Mouse (Mus musculus) lung, adult 2 months (tissue): Measurements from ENCODE around the gene Hinfp. TPM values are rescaled to one million over a fixed set of nuclear protein-coding genes. Genes with fewer than 3 reads are reported as not detected.
"Not testable (repeated sequence)": the region's sequence is repeated elsewhere in the genome, so short reads cannot be mapped to it uniquely, and the experiment has no call there.

Experiments
- DNase-seq: peaks from one replicate; pipeline ENCODE4 v3.0.0; 2022
- H3K4me1 ChIP-seq: fragments of 200-500 bp; 2 replicates; pipeline ENCODE4 v1.6.1; 2011; ENCODE audit warnings: low read length; ENCODE audit not compliant: control insufficient read depth, insufficient read depth
- H3K4me3 ChIP-seq: fragments of 200-500 bp; replicated peaks from 2 replicates; pipeline ENCODE3; 2011; ENCODE audit warnings: low read depth, mild to moderate bottlenecking, control low read depth, low read length; ENCODE audit errors: extremely low read depth
- CTCF ChIP-seq: fragments of 200-500 bp; IDR thresholded peaks from 2 replicates; pipeline ENCODE4 v1.5.1; 2011; ENCODE audit warnings: mild to moderate bottlenecking, low read length, control low read depth; ENCODE audit not compliant: insufficient read depth
- POLR2A ChIP-seq: fragments of 200-500 bp; IDR thresholded peaks from 2 replicates; pipeline ENCODE4 v1.6.1; 2011; ENCODE audit warnings: low read depth, mild to moderate bottlenecking, control low read depth, low read length, borderline replicate concordance; ENCODE audit errors: extremely low read depth
- WGBS: fragments of 180-500 bp; shearing (Covaris S2); methylation state at CpG from one replicate; pipeline ENCODE4 v1.1.7; 2018; 5-methylcytosine and 5-hydroxymethylcytosine counted together
- polyA plus RNA-seq: library from polyadenylated mRNA; depleted of rRNA; stranded (reverse); fragments of >200 nt; gene quantifications from 2 replicates; pipeline ENCODE4 v1.2.3, GENCODE M21; 2012

Gene Hinfp
- polyA plus RNA-seq, 1 experiment, result 21.3 TPM

- H3K4me1 ChIP-seq, result peaks cover 11% of the 10 kb centered on the region
- TF ChIP-seq CTCF (no peak), POLR2A (no peak)
- H3K4me3 ChIP-seq, result no peak overlapping the region
- 84% methylated on average over 4 of the region's 4 CpGs for WGBS
- DNase-seq, result no peak
Observed at GRCm38 (mm10) chr9:44314257-44314547, 8.7 kb upstream of the Hinfp start.

- Histone ChIP-seq H3K4me1 (peaks cover 10% of the 10 kb centered on the region), H3K4me3 (no peak overlapping the region)
- TF ChIP-seq CTCF (no peak), POLR2A (no peak)
- DNase-seq, result no peak
- WGBS, result 82% methylated on average over 19 of the region's 19 CpGs
Observed at GRCm38 (mm10) chr9:44313476-44314256, 8.2 kb upstream of the Hinfp start.

GRCm38 (mm10) chr9:44311136-44312134 is 6.0 kb upstream of the Hinfp start:
- Histone ChIP-seq H3K4me3 (peak overlapping the region; percentile 50), H3K4me1 (no peaks in the 10 kb centered on the region)
- TF ChIP-seq CTCF (no peak), POLR2A (peak; percentile 60)
- WGBS, result 32% methylated on average over 27 of the region's 27 CpGs
- peak; percentile 27 for DNase-seq

GRCm38 (mm10) chr9:44310750-44311135 is 5.3 kb upstream of the Hinfp start:
- no peak for DNase-seq
- TF ChIP-seq POLR2A (no peak), CTCF (no peak)
- H3K4me1 ChIP-seq, result no peaks in the 10 kb centered on the region
- 49% methylated on average over 10 of the region's 10 CpGs for WGBS
- H3K4me3 ChIP-seq, result peak overlapping the region; percentile 50

GRCm38 (mm10) chr9:44309756-44310155 is 4.3 kb upstream of the Hinfp start:
- WGBS, result 72% methylated on average over 3 of the region's 3 CpGs
- TF ChIP-seq POLR2A, result no peak
- TF ChIP-seq CTCF, result no peak
- DNase-seq, result no peak
- Histone ChIP-seq H3K4me3 (no peak overlapping the region), H3K4me1 (no peaks in the 10 kb centered on the region)

GRCm38 (mm10) chr9:44307248-44307647 is 1.8 kb upstream of the Hinfp start:
- WGBS, result 78% methylated on average over 2 of the region's 2 CpGs
- DNase-seq, result no peak
- no peak for TF ChIP-seq POLR2A
- no peak for TF ChIP-seq CTCF
- Histone ChIP-seq H3K4me1 (no peaks in the 10 kb centered on the region; the same call in 1 of the 2 replicates), H3K4me3 (no peak overlapping the region)

- WGBS, result 90% methylated on average over 6 of the region's 6 CpGs
- H3K4me1 ChIP-seq, result no peaks in the 10 kb centered on the region; the same call in 1 of the 2 replicates
- no peak for TF ChIP-seq POLR2A
- no peak for TF ChIP-seq CTCF
- no peak overlapping the region for H3K4me3 ChIP-seq
- DNase-seq, result no peak
Observed at GRCm38 (mm10) chr9:44306532-44306931, 1.1 kb upstream of the Hinfp start.

- DNase-seq, H3K4me3 ChIP-seq, H3K4me1 ChIP-seq: not testable (repeated sequence)
- 95% methylated on average over 3 of the region's 3 CpGs for WGBS
Observed at GRCm38 (mm10) chr9:44300001-44300400, 5.5 kb downstream of the Hinfp start.

GRCm38 (mm10) chr9:44292490-44292889 is 13.0 kb downstream of the Hinfp start:
- TF ChIP-seq CTCF (peak; percentile 63), POLR2A (no peak)
- H3K4me3 ChIP-seq, result no peak overlapping the region
- H3K4me1 ChIP-seq, result peaks cover under 1% of the 10 kb centered on the region; the same call in 1 of the 2 replicates
- peak; percentile 46 for DNase-seq
- 68% methylated on average over 3 of the region's 3 CpGs for WGBS
